Mouse (Mus musculus) left cerebral cortex, adult 6 months (tissue): ENCODE data around the gene Tbc1d17. TPM values are rescaled to one million over a fixed set of nuclear protein-coding genes. Genes with fewer than 3 reads are reported as not detected.

Experiments used
- long read RNA-seq, 2 experiments: library from polyadenylated mRNA; unstranded; transcript quantifications; one replicate each; pipeline ENCODE4 v2.0.0; 2019 to 2020
- polyA plus RNA-seq: library from polyadenylated mRNA; unstranded; fragments of <200 nt; fragmentation: Nextera tagmentation; gene quantifications from 2 replicates; pipeline ENCODE4 v1.2.3, GENCODE M21; 2021

Gene Tbc1d17
- polyA plus RNA-seq: 48.7 and 69.5 TPM in 2 replicates
- long read RNA-seq, experiment 1, full-length matches to known transcripts: 274 of 377 reads
- long read RNA-seq, experiment 1, partial matches to known transcripts: 18 of 377 reads
- long read RNA-seq, experiment 1, other reads (novel, unspliced or antisense): 85 of 377 reads
- long read RNA-seq, experiment 2, full-length matches to known transcripts: 48 of 77 reads
- long read RNA-seq, experiment 2, partial matches to known transcripts: 26 of 77 reads
- long read RNA-seq, experiment 2, other reads (novel, unspliced or antisense): 3 of 77 reads

GRCm38 (mm10) chr7:44848561-44849415, at the start of gene Tbc1d17, which contains the start of gene Akt1s1:
Gene Tbc1d17, minus strand, starts transcription at chr7:44849079.
Gene Akt1s1, plus strand, starts transcription at chr7:44848991.

GRCm38 (mm10) chr7:44895593-44896434, 46.9 kb upstream of the Tbc1d17 start, which contains the start of gene Fuz:
Gene Fuz, plus strand, starts transcription at chr7:44896079.

DNA sequence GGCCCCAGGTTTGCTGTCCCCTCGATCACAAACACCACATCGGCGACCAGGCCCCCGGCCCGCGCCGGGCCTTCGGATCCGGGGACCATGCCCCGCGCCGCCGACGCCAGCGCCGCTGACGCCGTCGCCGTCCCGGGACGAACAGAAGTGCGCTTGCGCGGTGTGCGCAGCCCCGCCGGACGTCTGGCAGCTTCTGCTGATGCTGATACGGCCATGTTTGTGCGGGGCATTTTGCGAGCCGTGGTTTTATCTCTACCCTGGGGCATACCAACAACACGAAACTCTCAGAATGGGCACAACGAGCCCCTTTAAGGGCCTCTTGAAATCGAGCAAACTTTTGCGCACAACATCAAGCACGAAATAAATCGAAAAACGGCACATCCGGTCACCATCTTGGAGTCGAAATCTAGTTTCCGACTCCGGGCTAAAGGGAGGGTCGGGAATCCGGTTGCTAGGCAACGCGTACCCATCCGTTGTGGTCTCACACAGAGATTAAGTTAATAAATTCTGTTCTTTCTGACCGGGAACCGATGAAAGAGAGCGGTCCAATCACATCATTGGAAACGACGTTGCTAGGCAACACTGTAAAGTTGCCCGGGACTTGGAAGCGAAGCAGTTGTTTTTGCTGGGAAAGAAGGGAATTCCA, 43.5 kb upstream of the Tbc1d17 start, which contains the start of gene Med25:
Med25 (minus strand) TSS at position 437 of the 646 bp plus-strand sequence.

GRCm38 (mm10) chr7:44869697-44870528, 21.0 kb upstream of the Tbc1d17 start, which contains the start of gene Ptov1:
Gene Ptov1, minus strand, starts transcription at chr7:44869788.

DNA sequence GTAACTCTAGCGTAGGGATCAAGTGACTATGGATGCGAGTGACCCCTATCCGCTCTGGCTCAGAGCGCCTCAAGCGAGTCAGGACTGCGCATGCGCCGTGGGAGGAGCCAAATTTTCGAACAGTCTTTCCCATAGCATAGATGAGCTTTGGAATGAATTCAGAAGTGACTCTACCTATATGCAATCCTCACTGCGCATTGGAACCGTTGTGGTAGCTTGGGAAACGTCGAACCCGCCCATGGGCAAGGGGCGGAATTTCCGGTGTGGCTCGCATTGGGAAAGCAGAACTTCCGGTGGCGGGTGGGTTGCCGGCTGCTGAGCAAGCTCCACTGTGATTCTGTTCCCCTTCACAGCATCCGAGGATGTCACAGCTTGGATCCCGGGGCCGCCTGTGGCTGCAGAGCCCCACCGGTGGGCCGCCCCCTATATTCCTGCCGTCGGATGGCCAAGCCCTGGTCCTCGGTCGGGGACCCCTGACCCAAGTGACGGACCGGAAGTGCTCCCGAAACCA, 8.2 kb upstream of the Tbc1d17 start, which contains the start of gene Pnkp:
Pnkp (plus strand) TSS at position 98 of the 511 bp plus-strand sequence.

DNA sequence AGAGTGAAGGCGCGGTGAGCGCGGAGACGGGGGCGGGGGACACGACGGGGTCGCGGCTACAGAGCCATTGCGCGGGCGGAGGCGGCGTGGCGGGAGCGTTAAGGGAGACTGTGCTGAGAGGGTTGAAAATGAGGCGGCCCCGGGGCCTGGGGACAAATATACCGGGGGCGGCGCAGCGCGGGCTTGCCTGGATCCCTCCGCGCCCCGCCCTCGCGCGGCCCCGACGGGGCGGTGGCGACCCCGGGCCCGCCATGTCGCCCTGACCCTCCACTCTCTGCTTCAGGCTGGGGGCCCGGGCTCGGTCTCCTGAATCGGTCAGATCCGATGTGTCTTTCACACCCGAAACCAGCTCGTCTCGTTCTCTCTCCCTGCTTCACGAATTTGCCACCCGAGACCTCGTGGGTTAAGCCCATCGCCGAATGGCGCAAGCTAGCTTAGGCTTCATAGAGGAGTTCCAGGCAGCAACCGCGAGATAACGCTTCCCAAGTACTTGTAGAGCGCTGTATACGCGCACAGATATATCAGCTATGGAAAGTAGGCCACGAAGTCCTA, 32.3 kb downstream of the Tbc1d17 start, which contains the start of gene Atf5:
Atf5 (minus strand) TSS at position 189 of the 552 bp plus-strand sequence.

GRCm38 (mm10) chr7:44815721-44816469, 33.0 kb downstream of the Tbc1d17 start, which contains the start of the genes Nup62 and Il4i1:
Gene Nup62, plus strand, starts transcription at chr7:44816088.
Gene Il4i1, plus strand, starts transcription at chr7:44816387.

Other genes with a start within 250 kb of the Tbc1d17 start
- 20.8 and 23.6 TPM in 2 replicates for gene Myh14, start 178.2 kb downstream of the Tbc1d17 start, polyA plus RNA-seq
- not detected in 2 replicates for gene Izumo2, start 140.3 kb downstream of the Tbc1d17 start, polyA plus RNA-seq
- 29.4 and 33.2 TPM in 2 replicates for gene Vrk3, start 100.7 kb downstream of the Tbc1d17 start, polyA plus RNA-seq
- 0.18 and 0.42 TPM in 2 replicates for gene Zfp473, start 98.0 kb downstream of the Tbc1d17 start, polyA plus RNA-seq
- gene Nup62, start 33.0 kb downstream of the Tbc1d17 start, polyA plus RNA-seq: 9.7 and 11.8 TPM in 2 replicates
- gene Il4i1, start 32.7 kb downstream of the Tbc1d17 start, polyA plus RNA-seq: 0.51 and 1.0 TPM in 2 replicates
- gene Atf5, start 32.4 kb downstream of the Tbc1d17 start, polyA plus RNA-seq: 0.93 and 2.1 TPM in 2 replicates
- gene Akt1s1, start 88 bp downstream of the Tbc1d17 start, polyA plus RNA-seq: 31.0 and 50.0 TPM in 2 replicates
- 25.1 and 38.7 TPM in 2 replicates for gene Pnkp, start 8.1 kb upstream of the Tbc1d17 start, polyA plus RNA-seq
- 120 and 523 TPM in 2 replicates for gene Ptov1, start 20.7 kb upstream of the Tbc1d17 start, polyA plus RNA-seq
- gene Med25, start 43.6 kb upstream of the Tbc1d17 start, polyA plus RNA-seq: 114 and 117 TPM in 2 replicates
- 11.3 and 12.2 TPM in 2 replicates for gene Fuz, start 47.0 kb upstream of the Tbc1d17 start, polyA plus RNA-seq
- gene Ap2a1, start 80.4 kb upstream of the Tbc1d17 start, polyA plus RNA-seq: 27.8 and 116 TPM in 2 replicates
- gene Tsks, start 94.1 kb upstream of the Tbc1d17 start, polyA plus RNA-seq: 0.91 and 0.97 TPM in 2 replicates
- gene Cpt1c, start 125.8 kb upstream of the Tbc1d17 start, polyA plus RNA-seq: 48.7 and 54.3 TPM in 2 replicates
- gene Prmt1, start 137.5 kb upstream of the Tbc1d17 start, polyA plus RNA-seq: 9.6 and 17.5 TPM in 2 replicates
- 11.6 and 14.6 TPM in 2 replicates for gene Irf3, start 148.6 kb upstream of the Tbc1d17 start, polyA plus RNA-seq
- 2.0 and 2.6 TPM in 2 replicates for gene Bcl2l12, start 149.6 kb upstream of the Tbc1d17 start, polyA plus RNA-seq
- 61.4 and 61.9 TPM in 2 replicates for gene Scaf1, start 167.3 kb upstream of the Tbc1d17 start, polyA plus RNA-seq
- 5.0 and 5.8 TPM in 2 replicates for gene Rras, start 168.9 kb upstream of the Tbc1d17 start, polyA plus RNA-seq
- gene Prr12, start 203.8 kb upstream of the Tbc1d17 start, polyA plus RNA-seq: 3.6 and 6.1 TPM in 2 replicates
- 36.5 and 47.8 TPM in 2 replicates for gene Nosip, start 213.3 kb upstream of the Tbc1d17 start, polyA plus RNA-seq
- 11.7 and 12.1 TPM in 2 replicates for gene Prrg2, start 213.6 kb upstream of the Tbc1d17 start, polyA plus RNA-seq
- 9.5 and 14.4 TPM in 2 replicates for gene Rcn3, start 243.1 kb upstream of the Tbc1d17 start, polyA plus RNA-seq